Mouse (Mus musculus): ENCODE measurements around the gene Dgkg.

Dgkg gene

GRCm38 (mm10) chr16:22596394-22596793 is 60.6 kb downstream of the Dgkg start:
- DNase-seq (ENCODE audit: low spot score in 2 of 2) = no peak

- no peak for DNase-seq (ENCODE audit: low spot score in 2 of 2)
Measured at GRCm38 (mm10) chr16:22593907-22594306, 63.1 kb downstream of the Dgkg start.

- no peak for DNase-seq (ENCODE audit: low spot score in 2 of 2)
Measured at GRCm38 (mm10) chr16:22589619-22590018, 67.4 kb downstream of the Dgkg start.

GRCm38 (mm10) chr16:22586151-22586836 is 70.7 kb downstream of the Dgkg start:
- no peak for DNase-seq (ENCODE audit: low spot score in 2 of 2)

- no peak for DNase-seq (ENCODE audit: low spot score in 2 of 2)
Measured at GRCm38 (mm10) chr16:22585523-22585922, 71.5 kb downstream of the Dgkg start.

GRCm38 (mm10) chr16:22583401-22583800 is 73.6 kb downstream of the Dgkg start:
- no peak for DNase-seq (ENCODE audit: low spot score in 2 of 2)

- DNase-seq (ENCODE audit: low spot score in 2 of 2) = no peak
Measured at GRCm38 (mm10) chr16:22582173-22582929, 74.7 kb downstream of the Dgkg start.

- DNase-seq (ENCODE audit: low spot score in 2 of 2) = no peak
Measured at GRCm38 (mm10) chr16:22580103-22580502, 76.9 kb downstream of the Dgkg start.

- no peak for DNase-seq (ENCODE audit: low spot score in 2 of 2)
Measured at GRCm38 (mm10) chr16:22578883-22579282, 78.1 kb downstream of the Dgkg start.

GRCm38 (mm10) chr16:22577656-22578055 is 79.4 kb downstream of the Dgkg start:
- no peak for DNase-seq (ENCODE audit: low spot score in 2 of 2)

- DNase-seq (ENCODE audit: low spot score in 2 of 2) = no peak
Measured at GRCm38 (mm10) chr16:22574164-22574563, 82.9 kb downstream of the Dgkg start.

GRCm38 (mm10) chr16:22572641-22573341 is 84.2 kb downstream of the Dgkg start:
- DNase-seq (ENCODE audit: low spot score in 2 of 2) = no peak

GRCm38 (mm10) chr16:22564907-22565272 is 92.1 kb downstream of the Dgkg start:
- no peak for DNase-seq (ENCODE audit: low spot score in 2 of 2)

GRCm38 (mm10) chr16:22564259-22564906 is 92.6 kb downstream of the Dgkg start:
- DNase-seq (ENCODE audit: low spot score in 2 of 2) = peak; percentile 36 to 55

GRCm38 (mm10) chr16:22563594-22563993 is 93.4 kb downstream of the Dgkg start:
- DNase-seq (ENCODE audit: low spot score in 2 of 2) = no peak

- DNase-seq (ENCODE audit: low spot score in 2 of 2) = no peak
Measured at GRCm38 (mm10) chr16:22554996-22555395, 102.0 kb downstream of the Dgkg start.

- DNase-seq (ENCODE audit: low spot score in 2 of 2) = no peak
Measured at GRCm38 (mm10) chr16:22552351-22552750, 104.7 kb downstream of the Dgkg start.

GRCm38 (mm10) chr16:22551231-22552000 is 105.6 kb downstream of the Dgkg start:
- DNase-seq (ENCODE audit: low spot score in 2 of 2) = no peak

GRCm38 (mm10) chr16:22549346-22549745 is 107.7 kb downstream of the Dgkg start:
- no peak for DNase-seq (ENCODE audit: low spot score in 2 of 2)

GRCm38 (mm10) chr16:22548167-22549080 is 108.6 kb downstream of the Dgkg start:
- peak; percentile 71 to 84 for DNase-seq (ENCODE audit: low spot score in 2 of 2)

All from frontal cortex, postnatal 25 days (tissue).